Mouse (Mus musculus): ENCODE results near the gene Copz1.
"Not testable (repeated sequence)": the region's sequence is repeated elsewhere in the genome, so short reads cannot be mapped to it uniquely, and the experiment has no call there.

Copz1 gene

GRCm38 (mm10) chr15:103272419-103273279, at the start of gene Copz1:
Copz1 (plus strand) TSS chr15:103272714.
- peak; percentile 96 for DNase-seq

- no peak for DNase-seq
Observed at GRCm38 (mm10) chr15:103224161-103224560, 48.4 kb upstream of the Copz1 start.

GRCm38 (mm10) chr15:103227022-103227421, 45.5 kb upstream of the Copz1 start:
- DNase-seq: no peak

GRCm38 (mm10) chr15:103227572-103227971, 44.9 kb upstream of the Copz1 start:
- DNase-seq: no peak

GRCm38 (mm10) chr15:103228904-103229303, 43.6 kb upstream of the Copz1 start:
- no peak for DNase-seq

- no peak for DNase-seq
Observed at GRCm38 (mm10) chr15:103233119-103233518, 39.4 kb upstream of the Copz1 start.

GRCm38 (mm10) chr15:103237295-103237694, 35.2 kb upstream of the Copz1 start:
- no peak for DNase-seq

GRCm38 (mm10) chr15:103239130-103239684, 33.3 kb upstream of the Copz1 start:
- DNase-seq: peak; percentile 97

GRCm38 (mm10) chr15:103239685-103240159, 32.8 kb upstream of the Copz1 start, which contains the start of gene Cbx5:
Cbx5 (minus strand) TSS chr15:103239816.
- peak; percentile 95 for DNase-seq

- DNase-seq: peak; percentile 94
Observed at GRCm38 (mm10) chr15:103240160-103241028, 32.1 kb upstream of the Copz1 start, which contains the start of gene Hnrnpa1. Hnrnpa1 (plus strand) TSS chr15:103240432.

- not testable (repeated sequence) for DNase-seq
Observed at GRCm38 (mm10) chr15:103241071-103242018, 31.2 kb upstream of the Copz1 start.

GRCm38 (mm10) chr15:103242885-103243284, 29.6 kb upstream of the Copz1 start:
- peak; percentile 48 for DNase-seq

- peak; percentile 68 for DNase-seq
Observed at GRCm38 (mm10) chr15:103245616-103246015, 26.9 kb upstream of the Copz1 start.

- no peak for DNase-seq
Observed at GRCm38 (mm10) chr15:103247078-103247781, 25.3 kb upstream of the Copz1 start.

- no peak for DNase-seq
Observed at GRCm38 (mm10) chr15:103247782-103248400, 24.6 kb upstream of the Copz1 start.

- DNase-seq: no peak
Observed at GRCm38 (mm10) chr15:103248401-103249313, 23.9 kb upstream of the Copz1 start.

- not testable (repeated sequence) for DNase-seq
Observed at GRCm38 (mm10) chr15:103249511-103249910, 23.0 kb upstream of the Copz1 start.

- DNase-seq: peak; percentile 91
Observed at GRCm38 (mm10) chr15:103250195-103250740, 22.2 kb upstream of the Copz1 start.

- DNase-seq: peak; percentile 91
Observed at GRCm38 (mm10) chr15:103251595-103251994, 20.9 kb upstream of the Copz1 start.
